Mouse (Mus musculus) liver, adult 2 months (tissue): ENCODE results near the gene Chd8. TPM values are rescaled to one million over a fixed set of nuclear protein-coding genes. Genes with fewer than 3 reads are reported as not detected.

Experiments
- DNase-seq: peaks from one replicate; pipeline ENCODE4 v3.0.0-alpha.2; 2011; ENCODE audit warnings: low read depth, low spot score; ENCODE audit errors: extremely low read depth
- H3K27ac ChIP-seq: fragments of 200-500 bp; replicated peaks from 2 replicates; pipeline ENCODE4 v1.5.1; 2012; ENCODE audit warnings: low read depth, mild to moderate bottlenecking, control low read depth, inconsistent platforms, low read length; ENCODE audit not compliant: insufficient read depth
- H3K27me3 ChIP-seq: fragments of 200-500 bp; 2 replicates; pipeline ENCODE4 v1.6.1; 2012; ENCODE audit warnings: mild to moderate bottlenecking, moderate library complexity, low read length, inconsistent platforms; ENCODE audit not compliant: control insufficient read depth, insufficient read depth
- H3K36me3 ChIP-seq: fragments of 200-500 bp; 2 replicates; pipeline ENCODE4 v1.6.1; 2012; ENCODE audit warnings: low read length, inconsistent platforms; ENCODE audit not compliant: control insufficient read depth, insufficient read depth
- H3K4me1 ChIP-seq: fragments of 200-500 bp; 2 replicates; pipeline ENCODE4 v1.6.1; 2011; ENCODE audit warnings: low read length; ENCODE audit not compliant: control insufficient read depth, insufficient read depth
- H3K4me3 ChIP-seq: fragments of 200-500 bp; 2 replicates; pipeline ENCODE4 v1.5.1; 2011; ENCODE audit warnings: low read depth, mild to moderate bottlenecking, control low read depth, low read length, moderate library complexity; ENCODE audit not compliant: insufficient read depth
- H3K79me2 ChIP-seq: fragments of 200-500 bp; 2 replicates; pipeline ENCODE4 v1.6.1; 2012; ENCODE audit warnings: inconsistent platforms, mild to moderate bottlenecking, low read length, moderate library complexity; ENCODE audit not compliant: control insufficient read depth, insufficient read depth
- H3K9ac ChIP-seq: fragments of 200-500 bp; 2 replicates; pipeline ENCODE4 v1.6.1; 2012; ENCODE audit warnings: low read depth, mild to moderate bottlenecking, control low read depth, inconsistent platforms, low read length
- CTCF ChIP-seq: fragments of 200-500 bp; IDR thresholded peaks from 2 replicates; pipeline ENCODE4 v1.5.1; 2011; ENCODE audit warnings: low read depth, low read length, control low read depth
- POLR2A ChIP-seq: fragments of 200-500 bp; IDR thresholded peaks from 2 replicates; pipeline ENCODE4 v1.6.1; 2011; ENCODE audit warnings: low read length, control low read depth; ENCODE audit not compliant: insufficient read depth; ENCODE audit errors: extremely low read depth
- WGBS: fragments of 180-500 bp; shearing (Covaris S2); methylation state at CpG from one replicate; pipeline ENCODE4 v1.1.7; 2018; 5-methylcytosine and 5-hydroxymethylcytosine counted together
- polyA plus RNA-seq: library from polyadenylated mRNA; depleted of rRNA; stranded (reverse); fragments of >200 nt; gene quantifications from 2 replicates; pipeline ENCODE4 v1.2.3, GENCODE M21; 2012
- total RNA-seq: library from RNA; depleted of rRNA; stranded (reverse); fragments of >200 nt; gene quantifications from 2 replicates; pipeline ENCODE4 v1.2.3, GENCODE M21; 2014

Chd8 gene
- total and polyA plus RNA-seq, 2 experiments, result 13.7 to 20.4 TPM

GRCm38 (mm10) chr14:52198141-52198540, 59.4 kb downstream of the Chd8 start:
- Histone ChIP-seq H3K4me3 (no peak overlapping the region), H3K36me3 (peaks cover 22% of the 10 kb centered on the region), H3K4me1 (peaks cover 3% of the 10 kb centered on the region; the same call in 1 of the 2 replicates), H3K27ac (no peak overlapping the region), H3K79me2 (peaks cover 14% of the 10 kb centered on the region; the same call in 1 of the 2 replicates), H3K27me3 (no peaks in the 10 kb centered on the region), H3K9ac (0 out of 2 replicates have a peak overlapping the region, but pooled peaks have one; percentile 26)
- DNase-seq, result no peak
- no peak for TF ChIP-seq POLR2A
- TF ChIP-seq CTCF, result no peak
- 41% methylated on average over 3 of the region's 3 CpGs for WGBS

GRCm38 (mm10) chr14:52197156-52197878, 60.3 kb downstream of the Chd8 start, which contains the start of gene Supt16:
TSS of gene Supt16 (minus strand) at chr14:52197416.
- under 1% methylated on average over 59 of the region's 59 CpGs for WGBS
- Histone ChIP-seq H3K79me2 (peaks cover 17% of the 10 kb centered on the region; the same call in 1 of the 2 replicates), H3K27ac (peak within 1 kb of the TSS; percentile 91), H3K4me1 (peaks cover 3% of the 10 kb centered on the region; the same call in 1 of the 2 replicates), H3K9ac (peak within 1 kb of the TSS; percentile 86), H3K4me3 (peak within 1 kb of the TSS; percentile 76), H3K27me3 (no peaks in the 10 kb centered on the region), H3K36me3 (peaks cover 19% of the 10 kb centered on the region)
- DNase-seq, result peak; percentile 66
- TF ChIP-seq POLR2A (peak; percentile 56; the same call in 1 of the 2 replicates), CTCF (no peak)

- no peaks in the 10 kb centered on the region for H3K27me3 ChIP-seq
- DNase-seq, result peak; percentile 19
- H3K79me2 ChIP-seq, result peaks cover 17% of the 10 kb centered on the region; the same call in 1 of the 2 replicates
- peaks cover 3% of the 10 kb centered on the region; the same call in 1 of the 2 replicates for H3K4me1 ChIP-seq
- H3K4me3 ChIP-seq, result peak overlapping the region; percentile 76
- peak overlapping the region; percentile 91 for H3K27ac ChIP-seq
- no peak for TF ChIP-seq CTCF
- no peak for TF ChIP-seq POLR2A
- 1% methylated on average over 59 of the region's 59 CpGs for WGBS
- peak overlapping the region; percentile 86 for H3K9ac ChIP-seq
- H3K36me3 ChIP-seq, result peaks cover 15% of the 10 kb centered on the region; the same call in 1 of the 2 replicates
These were observed 61.1 kb downstream of the Chd8 start for GRCm38 (mm10) chr14:52196230-52197155.

GRCm38 (mm10) chr14:52195691-52196090, 61.9 kb downstream of the Chd8 start:
- TF ChIP-seq CTCF (peak; percentile 58; the same call in 1 of the 2 replicates), POLR2A (no peak)
- DNase-seq, result peak; percentile 24
- H3K36me3 ChIP-seq, result peaks cover 10% of the 10 kb centered on the region; the same call in 1 of the 2 replicates
- H3K4me3 ChIP-seq, result no peak overlapping the region
- no peak overlapping the region for H3K9ac ChIP-seq
- H3K27ac ChIP-seq, result no peak overlapping the region
- 12% methylated on average over 3 of the region's 3 CpGs for WGBS
- H3K79me2 ChIP-seq, result peaks cover 17% of the 10 kb centered on the region; the same call in 1 of the 2 replicates
- peaks cover 3% of the 10 kb centered on the region; the same call in 1 of the 2 replicates for H3K4me1 ChIP-seq
- no peaks in the 10 kb centered on the region for H3K27me3 ChIP-seq

DNA sequence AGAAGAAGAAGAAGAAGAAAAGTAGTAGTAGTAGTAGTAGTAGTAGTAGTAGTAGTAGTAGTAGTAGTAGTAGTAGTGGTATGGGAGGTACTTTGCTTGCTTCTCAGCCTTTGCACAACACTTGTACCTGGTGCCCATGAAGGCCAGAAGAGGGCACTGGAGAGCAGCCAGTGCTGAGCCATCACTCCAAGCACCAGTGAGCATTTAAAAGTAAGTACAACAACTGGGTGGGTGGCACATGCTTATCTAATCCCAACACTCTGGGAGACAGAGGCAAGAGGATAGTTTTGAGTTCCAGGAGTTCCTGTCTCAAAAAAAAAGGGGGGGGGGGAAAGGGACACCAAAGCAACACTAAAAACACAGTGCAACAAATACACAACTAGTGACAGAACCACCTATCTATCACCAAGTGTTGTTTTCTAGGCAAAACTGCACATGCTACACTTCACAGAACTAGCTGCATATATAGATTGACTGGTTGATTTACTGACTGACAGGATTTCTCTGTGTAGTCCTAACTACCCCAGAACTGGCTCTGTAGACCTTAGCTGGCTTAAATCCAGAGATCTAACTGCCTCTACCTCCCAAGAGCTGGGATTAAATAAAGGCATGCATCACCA, 66.7 kb downstream of the Chd8 start:
- no peak overlapping the region for H3K27ac ChIP-seq
- H3K4me1 ChIP-seq, result peaks cover 1% of the 10 kb centered on the region; the same call in 1 of the 2 replicates
- H3K9ac ChIP-seq, result no peak overlapping the region

More for the DNA sequence above, 66.7 kb downstream of the Chd8 start:
- peak; percentile 50 for DNase-seq
- no peak for TF ChIP-seq POLR2A
- peak; percentile 86 for TF ChIP-seq CTCF
- Histone ChIP-seq H3K79me2 (peaks cover 11% of the 10 kb centered on the region; the same call in 1 of the 2 replicates), H3K36me3 (peaks cover 4% of the 10 kb centered on the region; the same call in 1 of the 2 replicates), H3K27me3 (no peaks in the 10 kb centered on the region), H3K4me3 (no peak overlapping the region)
